Mouse (Mus musculus) adrenal gland, adult 18-20 months (tissue): ENCODE measurements at regions not wholly inside any gene's neighbourhood (a gene's known extent, or its start where the extent isn't known, plus 50 kb on each side); places are given as distances from the start of the nearest gene placed in this dataset.

ENCODE experiments used
- DNase-seq, 2 experiments: peaks; one replicate each; pipeline ENCODE4 v3.0.0; 2021 to 2022; ENCODE audit warnings: low spot score in 2 of 2

GRCm38 (mm10) chr10:55767571-55767970 is 339.1 kb upstream of the Msl3l2 start:
- peak in 1 of 2 experiments; percentile 12 for DNase-seq

GRCm38 (mm10) chr10:55769642-55770041 is 337.1 kb upstream of the Msl3l2 start:
- no peak for DNase-seq

GRCm38 (mm10) chr10:55782674-55783469 is 323.8 kb upstream of the Msl3l2 start:
- no peak for DNase-seq

GRCm38 (mm10) chr10:55813966-55814365 is 292.8 kb upstream of the Msl3l2 start:
- no peak for DNase-seq

- DNase-seq: no peak
Measured at GRCm38 (mm10) chr10:55851361-55851760, 255.4 kb upstream of the Msl3l2 start.

- no peak for DNase-seq
Measured at GRCm38 (mm10) chr10:55892606-55893005, 214.1 kb upstream of the Msl3l2 start.

GRCm38 (mm10) chr10:55929100-55929499 is 177.6 kb upstream of the Msl3l2 start:
- no peak for DNase-seq

GRCm38 (mm10) chr10:55933993-55934392 is 172.7 kb upstream of the Msl3l2 start:
- no peak for DNase-seq

GRCm38 (mm10) chr10:55935447-55935846 is 171.3 kb upstream of the Msl3l2 start:
- no peak for DNase-seq

GRCm38 (mm10) chr10:55962627-55963203 is 144.0 kb upstream of the Msl3l2 start:
- no peak for DNase-seq
